Comparison of ENCODE assay signal across 18 mouse cellular contexts in genomic region chr10:9834986-9835385, GRCm38 (mm10).
"Had no signal": no experiment of that assay in that cellular context is flagged by ENCODE, and none has a peak within 500 bp of the region (broad histone marks: within the 10 kb centered on the region; RNA-seq: fewer than 3 reads in every experiment).

No protein-coding gene starts in this region.

- H3K4me1 ChIP-seq: midbrain, embryonic 10.5 days; midbrain, embryonic 13.5 days; midbrain, embryonic 15.5 days; neural tube, embryonic 13.5 days; neural tube, embryonic 15.5 days had no signal

- DNase-seq: lung, adult 18-20 months; lung, embryonic 14.5 days; lung, postnatal 10 days; lung, postnatal 4 days; retina, postnatal 1 day; right cerebral cortex, adult 18-20 months; right cerebral cortex, postnatal 25 days; right cerebral cortex, postnatal 4 days; spleen, adult 18-20 months; thymus, adult 18-20 months; thymus, postnatal 14 days; thymus, postnatal 36 days had no signal

- H3K9me3 ChIP-seq: midbrain, embryonic 10.5 days; midbrain, embryonic 13.5 days; midbrain, embryonic 15.5 days; neural tube, embryonic 13.5 days; neural tube, embryonic 15.5 days had no signal

- ATAC-seq: midbrain, embryonic 15.5 days had no signal

- H3K27ac ChIP-seq: midbrain, embryonic 10.5 days; midbrain, embryonic 13.5 days; midbrain, embryonic 15.5 days; neural tube, embryonic 13.5 days; neural tube, embryonic 15.5 days had no signal

- H3K4me2 ChIP-seq: lung, embryonic 14.5 days; midbrain, embryonic 13.5 days; midbrain, embryonic 15.5 days; neural tube, embryonic 13.5 days; neural tube, embryonic 15.5 days had no signal

- H3K27me3 ChIP-seq: midbrain, embryonic 13.5 days; midbrain, embryonic 15.5 days; neural tube, embryonic 13.5 days; neural tube, embryonic 15.5 days had no signal

- H3K4me3 ChIP-seq: midbrain, embryonic 10.5 days; midbrain, embryonic 13.5 days; midbrain, embryonic 15.5 days; myocyte; neural tube, embryonic 13.5 days; neural tube, embryonic 15.5 days had no signal

- H3K9ac ChIP-seq: lung, embryonic 14.5 days; midbrain, embryonic 13.5 days; midbrain, embryonic 15.5 days; neural tube, embryonic 13.5 days; neural tube, embryonic 15.5 days had no signal
